Mouse (Mus musculus): ENCODE results near the gene Olfr70.
A peak's percentile ranks its signal among the peaks of the same experiment; 100 is the strongest.

The Olfr70 gene

DNA sequence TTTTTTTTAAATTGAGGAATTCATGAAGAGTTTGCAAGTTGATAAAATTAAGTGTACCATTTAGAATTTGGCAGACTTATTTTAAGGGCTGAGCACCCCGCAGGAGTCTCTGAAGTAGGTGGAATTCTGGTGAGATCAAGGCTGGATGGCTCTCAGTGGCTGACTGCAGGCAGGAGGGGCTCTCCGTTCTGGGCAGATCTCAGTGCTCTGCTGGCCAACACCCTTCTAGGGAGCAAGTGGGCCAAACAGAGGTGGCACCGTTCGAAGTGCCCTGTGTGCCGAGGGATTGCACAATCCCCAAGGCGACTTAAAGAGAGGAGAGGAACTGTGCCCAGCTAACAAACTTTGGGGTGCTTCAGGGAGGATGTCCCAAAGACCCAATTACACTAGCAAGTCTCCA lies 9.3 kb upstream of the Olfr70 start, which contains the start of gene Olfr71:
Gene Olfr71 (minus strand): TSS at position 387 of the 400 bp plus-strand sequence.
- DNase-seq: no peak

DNA sequence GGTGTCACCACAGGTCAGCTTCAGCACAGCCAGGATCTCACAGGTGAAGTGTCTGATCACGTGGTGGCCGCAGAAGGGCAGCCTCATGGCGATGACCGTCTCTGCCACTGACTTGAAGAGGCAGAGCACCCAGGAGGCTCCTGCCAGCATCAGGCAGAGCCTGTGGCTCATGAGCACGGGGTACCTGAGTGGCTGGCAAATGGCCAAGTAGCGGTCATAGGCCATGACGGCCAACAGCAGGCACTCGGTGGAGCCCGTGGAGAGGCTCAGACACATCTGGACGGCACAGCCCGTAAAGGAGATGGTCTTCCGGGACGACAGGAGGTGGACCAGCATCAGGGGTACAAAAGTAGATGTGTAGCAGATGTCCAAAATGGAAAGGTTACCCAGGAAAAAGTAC lies 5.4 kb upstream of the Olfr70 start:
- DNase-seq: no peak

GRCm38 (mm10) chr4:43703851-43704250 lies 3.2 kb upstream of the Olfr70 start:
- DNase-seq: no peak

DNA sequence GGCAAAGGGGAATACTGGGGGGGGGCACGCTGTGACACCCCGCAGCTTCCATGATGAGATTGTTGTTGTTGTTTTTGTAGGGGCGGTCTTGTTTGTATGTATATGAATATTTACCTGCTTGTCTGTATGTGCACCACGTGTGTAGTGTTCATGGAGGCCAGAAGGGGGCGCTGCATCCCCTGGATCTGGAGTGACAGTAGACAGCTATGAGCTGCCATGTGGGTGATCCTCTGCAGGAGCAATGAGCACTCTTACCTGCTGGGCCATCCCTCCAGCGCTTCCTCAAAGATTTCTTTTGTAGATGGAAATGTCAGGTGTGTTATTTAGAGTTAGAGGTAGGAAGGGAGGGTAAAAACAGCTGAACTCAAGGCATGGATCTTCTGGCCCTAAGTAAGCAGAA lies 2.8 kb upstream of the Olfr70 start:
- DNase-seq: peak; percentile 9 to 17

- no peak for DNase-seq
These were observed 4.0 kb downstream of the Olfr70 start for GRCm38 (mm10) chr4:43696561-43696960.

- DNase-seq: no peak
These were observed 5.3 kb downstream of the Olfr70 start for GRCm38 (mm10) chr4:43695249-43695671.

DNA sequence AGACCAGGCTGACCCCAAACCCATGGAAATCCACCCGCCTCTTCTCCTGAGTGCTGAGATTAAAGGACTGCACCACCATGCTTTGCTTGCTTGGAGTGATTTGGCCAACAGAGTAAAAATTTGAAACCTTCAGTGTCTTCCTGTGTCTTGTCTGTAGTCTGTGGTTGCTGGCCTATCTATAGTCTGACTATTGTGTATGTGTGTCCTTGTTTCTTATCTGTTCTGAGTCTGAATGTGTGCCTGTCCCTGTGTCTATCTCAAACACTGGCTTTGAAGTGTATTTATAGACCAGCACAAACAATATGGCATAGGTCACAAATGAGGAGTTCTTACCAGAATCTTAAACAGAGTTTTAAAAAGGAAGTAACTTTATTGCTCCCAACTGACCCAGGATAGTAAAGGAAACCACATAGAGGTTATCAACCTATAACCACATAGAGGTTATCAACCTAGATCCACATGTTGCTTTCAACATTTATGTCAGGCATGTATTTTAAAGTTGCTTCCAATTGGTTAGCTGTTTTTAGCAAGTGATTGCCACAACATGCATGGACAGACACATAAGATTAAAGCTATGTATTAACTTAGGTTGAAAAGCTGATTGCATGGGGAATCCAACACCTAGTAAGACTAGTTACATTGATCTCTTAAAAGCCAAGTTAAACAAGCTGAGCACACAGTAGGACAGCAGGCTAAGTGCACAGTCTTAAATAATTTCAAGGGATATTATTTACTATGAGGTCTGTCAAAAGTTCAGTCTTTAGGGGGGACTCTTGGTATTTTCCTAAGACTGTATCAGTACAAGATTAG lies 6.0 kb downstream of the Olfr70 start:
- no peak for DNase-seq

DNA sequence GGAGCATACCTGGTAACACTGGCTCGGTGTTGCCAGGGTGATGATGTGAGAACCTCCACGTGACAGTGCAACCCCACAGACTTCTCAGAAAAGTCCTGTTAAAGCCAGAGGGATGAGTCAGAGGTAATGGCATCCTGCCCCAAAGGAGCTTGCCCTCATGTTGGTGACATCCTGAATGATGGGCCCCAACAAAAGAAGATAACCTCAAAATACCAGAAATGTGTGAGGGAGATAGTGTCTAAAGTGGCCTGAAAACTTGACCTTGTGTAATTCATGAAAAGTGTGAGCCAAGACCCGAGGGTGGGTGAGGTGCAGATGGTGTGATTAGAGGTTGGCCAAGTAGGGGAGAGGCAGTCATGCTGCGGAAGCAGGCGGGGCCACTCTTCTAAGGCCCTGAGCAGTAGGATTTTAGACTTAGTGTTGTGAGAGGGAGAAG lies 6.8 kb downstream of the Olfr70 start:
- no peak for DNase-seq

DNA sequence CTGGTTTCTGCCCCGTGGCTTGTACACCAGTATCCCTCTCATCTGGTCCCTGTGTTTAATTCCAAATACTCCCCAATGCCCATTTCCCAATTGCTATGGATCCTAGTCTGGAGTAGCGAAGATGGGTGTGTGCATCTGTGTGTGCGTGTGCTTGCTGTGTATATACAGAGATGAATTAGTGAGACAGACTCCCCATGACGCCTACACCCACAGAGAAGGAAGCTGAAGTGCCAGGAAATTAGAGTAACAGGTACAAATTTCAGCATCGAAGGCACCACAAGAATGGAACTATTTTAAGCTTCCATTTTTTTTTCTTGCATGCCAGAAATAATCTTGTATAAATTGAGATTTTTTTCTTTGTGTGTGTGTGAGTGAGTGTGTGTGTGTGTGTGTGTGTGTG lies 9.6 kb downstream of the Olfr70 start:
- no peak for DNase-seq

DNA sequence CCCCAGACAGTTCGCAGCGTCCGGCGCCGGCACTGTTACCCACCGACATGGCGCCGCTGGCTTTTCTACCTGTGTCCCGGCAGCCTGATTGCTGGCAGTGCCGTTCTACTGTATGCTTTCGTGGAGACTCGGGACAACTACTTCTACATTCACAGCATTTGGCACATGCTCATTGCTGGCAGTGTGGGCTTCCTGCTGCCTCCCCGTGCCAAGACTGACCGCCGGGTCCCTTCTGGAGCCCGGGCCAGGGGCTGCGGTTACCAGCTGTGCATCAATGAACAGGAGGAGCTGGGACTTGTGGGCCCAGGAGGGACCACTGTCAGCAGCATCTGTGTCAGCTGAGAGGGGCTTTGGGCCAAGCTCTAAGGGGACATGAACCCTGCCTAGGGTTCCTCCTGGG lies 10.6 kb downstream of the Olfr70 start:
- DNase-seq: no peak

DNA sequence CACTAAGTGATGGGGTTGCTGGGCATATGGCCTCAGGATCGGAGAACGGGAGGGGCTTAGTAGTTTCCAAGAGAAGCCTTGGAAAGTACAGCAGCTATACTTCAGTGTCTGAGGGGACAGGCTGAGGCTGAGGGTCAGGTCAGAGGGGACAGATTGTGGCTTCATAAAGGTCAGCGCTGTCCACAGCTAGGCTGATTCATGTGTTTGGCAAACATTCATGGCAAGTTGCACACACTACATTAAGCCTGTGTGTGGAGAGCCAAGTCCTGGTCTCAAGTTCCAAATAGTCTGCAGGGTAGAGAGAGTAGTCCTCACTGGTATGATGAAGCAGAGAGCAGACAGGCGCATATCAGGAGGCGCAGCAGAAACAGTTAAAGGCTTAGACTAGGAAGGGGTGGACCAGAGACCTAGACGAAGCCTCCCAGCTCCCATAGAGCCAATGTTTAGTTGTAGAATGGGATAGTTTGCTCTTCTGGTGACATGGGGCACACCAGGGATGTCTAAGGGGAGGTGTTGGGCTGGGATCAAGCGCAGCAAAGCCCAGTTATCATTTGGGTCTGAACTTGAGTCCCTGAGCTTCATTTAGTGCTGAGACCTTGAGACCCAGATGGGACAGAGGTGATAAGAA lies 21.1 kb downstream of the Olfr70 start:
- no peak for DNase-seq

- DNase-seq: no peak
These were observed 22.1 kb downstream of the Olfr70 start for GRCm38 (mm10) chr4:43678541-43678940.

- DNase-seq: no peak
These were observed 25.0 kb downstream of the Olfr70 start for GRCm38 (mm10) chr4:43675608-43676007.

- no peak for DNase-seq
These were observed 25.6 kb downstream of the Olfr70 start for GRCm38 (mm10) chr4:43674974-43675373.

DNA sequence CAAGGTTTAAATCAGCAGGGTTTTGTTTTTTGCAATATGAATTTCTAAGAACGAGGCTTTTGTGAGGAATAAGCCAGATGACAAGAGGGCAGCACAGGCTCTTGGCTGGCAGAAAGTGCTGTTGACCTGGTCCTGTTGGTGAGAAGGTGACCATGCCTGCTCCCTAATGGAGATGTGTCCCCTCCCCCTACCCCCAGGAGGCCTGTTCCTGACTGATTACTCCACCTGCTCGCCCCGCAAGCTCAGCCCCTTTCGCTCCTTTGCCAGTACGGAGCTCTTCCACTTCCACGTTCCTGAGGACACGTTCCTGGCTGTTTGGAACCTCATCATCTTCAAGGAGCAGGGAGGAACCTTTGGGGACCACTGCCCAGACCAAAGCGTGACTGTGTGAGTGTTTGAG lies 26.9 kb downstream of the Olfr70 start:
- no peak for DNase-seq

GRCm38 (mm10) chr4:43672070-43672469 lies 28.5 kb downstream of the Olfr70 start:
- DNase-seq: peak; percentile 89 to 90

GRCm38 (mm10) chr4:43669428-43669794 lies 31.2 kb downstream of the Olfr70 start:
- DNase-seq: no peak

- peak; percentile 91 for DNase-seq
These were observed 31.7 kb downstream of the Olfr70 start, which contains the start of the genes Tmem8b and Fam221b for GRCm38 (mm10) chr4:43668782-43669427. Gene Tmem8b (plus strand): TSS chr4:43668971. Gene Fam221b (minus strand): TSS chr4:43669145.

- DNase-seq: peak; percentile 13 to 30
These were observed 34.2 kb downstream of the Olfr70 start for GRCm38 (mm10) chr4:43666412-43666811.

DNA sequence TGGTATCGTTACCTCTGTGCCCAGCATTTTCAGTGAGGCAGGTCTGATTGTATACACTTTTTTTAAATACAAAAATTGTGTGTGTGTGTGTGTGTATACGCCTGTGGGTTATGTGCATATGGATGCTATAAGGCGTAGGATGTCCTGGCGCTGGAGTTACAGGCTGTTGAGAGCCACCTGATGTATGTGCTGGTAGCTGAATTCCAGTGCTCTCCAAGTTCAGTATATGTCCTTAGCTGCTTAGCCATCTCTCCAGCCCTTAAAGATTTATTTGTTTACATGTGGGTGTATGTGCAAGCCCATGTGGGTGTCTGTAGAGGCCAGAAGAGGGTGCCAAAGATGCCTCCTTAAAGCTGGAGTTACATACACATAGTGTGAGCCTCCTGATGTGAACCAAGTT lies 43.5 kb downstream of the Olfr70 start:
- peak; percentile 16 to 17 for DNase-seq

DNA sequence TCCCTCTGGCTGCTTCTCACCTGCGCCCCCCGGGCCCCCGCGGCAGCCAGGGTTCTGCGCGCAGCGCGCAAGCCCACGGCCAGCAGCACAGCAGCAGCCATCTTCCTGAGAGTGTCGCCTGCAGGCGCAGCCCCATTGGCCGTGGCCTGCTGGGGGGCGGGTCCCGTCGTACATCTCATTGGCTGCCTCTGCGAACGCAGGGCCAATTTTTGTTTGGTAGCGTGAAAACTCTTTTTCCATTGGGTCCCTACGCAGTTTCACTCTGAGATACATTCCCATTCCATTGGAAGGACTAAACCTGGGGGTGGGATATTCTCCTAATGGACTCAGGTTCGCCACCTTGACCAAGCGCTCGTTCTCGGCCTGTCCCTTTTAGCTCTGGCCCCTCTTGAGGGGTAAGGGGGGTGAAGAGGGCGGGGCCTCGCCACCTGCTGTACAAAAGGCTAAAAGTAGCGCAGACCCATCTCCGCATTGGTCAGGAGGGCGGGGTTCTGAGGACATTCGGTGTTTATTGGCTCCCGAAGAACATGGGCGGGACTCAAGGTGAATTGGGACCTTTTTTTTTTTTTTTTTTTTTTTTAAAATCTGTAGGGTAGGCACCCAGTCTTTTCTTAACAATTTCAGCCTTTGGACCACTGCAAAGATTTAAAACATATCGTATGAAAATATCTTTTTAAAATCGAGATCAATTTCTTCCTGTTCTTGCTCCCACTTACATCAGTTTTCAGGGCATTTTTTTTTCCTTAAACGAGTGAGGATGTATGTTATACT lies 44.1 kb downstream of the Olfr70 start, which contains the start of gene Hint2:
Gene Hint2 (minus strand): TSS at position 128 of the 771 bp plus-strand sequence.
- peak; percentile 93 to 95 for DNase-seq

DNA sequence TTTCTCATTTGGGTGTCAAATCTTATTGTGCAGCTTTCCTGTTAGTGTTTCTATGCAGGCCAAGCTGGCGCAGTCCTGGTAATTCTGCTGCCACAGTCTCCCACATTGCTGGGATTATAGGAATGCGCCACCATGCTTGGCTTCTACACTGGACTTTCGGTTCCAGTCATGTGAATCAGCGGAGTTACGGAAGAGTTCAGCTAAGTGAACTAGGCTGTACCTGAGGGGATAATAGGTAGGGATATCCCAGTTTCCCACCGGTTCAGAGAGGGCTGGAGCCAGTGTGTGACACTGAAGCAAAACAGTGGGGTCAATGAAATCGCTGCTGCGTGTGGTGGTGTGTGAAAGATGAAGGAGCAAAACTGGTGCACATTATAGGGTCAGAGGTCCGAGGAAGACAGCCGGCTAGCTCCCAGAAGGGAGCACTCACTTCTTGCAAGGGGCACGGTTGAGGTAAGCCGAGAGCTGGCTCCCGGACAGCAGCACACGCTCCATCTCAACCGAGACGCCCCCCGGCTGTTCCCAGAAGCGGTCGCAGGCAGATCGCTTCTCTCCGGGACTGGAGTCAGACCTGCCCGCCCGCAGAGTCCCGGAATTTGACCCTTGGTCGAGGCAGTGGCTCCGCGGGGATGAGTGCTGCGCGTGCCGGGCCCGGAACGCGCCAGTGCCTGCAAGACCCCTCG lies 44.8 kb downstream of the Olfr70 start:
- DNase-seq: no peak
